Mouse (Mus musculus): ENCODE measurements around the gene Vapb. TPM values are rescaled to one million over a fixed set of nuclear protein-coding genes. Genes with fewer than 3 reads are reported as not detected.

Gene Vapb
- total and polyA plus RNA-seq, 2 experiments, result 10.2 to 18.8 TPM

DNA sequence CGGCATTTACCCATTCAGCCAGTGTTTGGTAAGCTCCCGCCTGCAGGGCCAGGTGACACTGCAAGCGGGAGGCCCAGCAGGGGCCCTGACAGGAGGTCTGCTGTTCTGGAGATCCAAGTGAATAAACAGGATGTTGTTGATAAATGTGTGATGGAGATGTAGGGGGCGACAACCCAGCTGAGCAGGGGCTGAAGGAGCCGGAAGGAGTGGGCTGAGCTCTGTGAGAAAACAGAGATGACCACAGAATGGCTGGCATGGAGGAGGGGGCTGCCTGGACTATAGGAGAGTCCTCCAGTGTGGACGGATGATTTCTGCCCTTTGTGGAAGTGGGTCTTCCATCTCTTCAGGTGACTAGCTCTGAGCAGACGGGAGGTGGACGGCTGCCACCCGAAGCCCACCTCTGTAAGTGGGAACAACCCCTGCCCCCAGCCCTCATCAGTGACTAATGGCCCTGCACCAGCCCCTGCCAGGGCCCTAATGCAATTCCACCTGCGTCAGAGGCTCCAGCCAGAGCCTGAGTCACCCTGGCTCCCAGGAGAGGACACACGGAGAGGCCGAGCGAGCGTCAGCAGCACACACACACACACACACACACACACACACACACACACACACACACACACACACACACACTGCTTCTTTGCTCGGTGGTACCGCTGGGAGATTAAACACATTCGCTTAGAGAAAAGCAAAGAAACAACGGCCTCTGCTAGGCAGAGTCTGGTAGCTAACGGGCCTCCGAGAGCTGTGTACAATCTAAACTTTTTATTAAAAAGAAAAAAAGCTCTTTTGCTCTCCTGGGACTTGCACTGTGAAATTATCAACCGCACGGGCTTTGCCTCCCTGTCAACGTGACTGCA is 52.9 kb downstream of the Vapb start:
- no peak for DNase-seq (ENCODE audit: extremely low read depth, low read depth, low spot score)
- no peak overlapping the region for H3K9ac ChIP-seq (ENCODE audit: low read depth, low read length)
- H3K79me2 ChIP-seq (ENCODE audit: control insufficient read depth, insufficient read depth, low read length), result no peaks in the 10 kb centered on the region
- H3K4me3 ChIP-seq (ENCODE audit: insufficient read depth, low read depth, low read length), result no peak overlapping the region
- peaks cover 3% of the 10 kb centered on the region; the same call in 1 of the 2 replicates for H3K4me1 ChIP-seq (ENCODE audit: control insufficient read depth, insufficient read depth, low read length)
- no peaks in the 10 kb centered on the region for H3K27me3 ChIP-seq (ENCODE audit: control insufficient read depth, insufficient read depth, low read length)
- TF ChIP-seq POLR2A (IDR thresholded peaks at IDR 0.05; ENCODE audit: extremely low read depth, insufficient read depth, low read length) (no peak), CTCF (IDR thresholded peaks at IDR 0.05; ENCODE audit: low read depth, low read length) (no peak)
- no peaks in the 10 kb centered on the region; the same call in 1 of the 2 replicates for H3K36me3 ChIP-seq (ENCODE audit: control insufficient read depth, insufficient read depth, low read length)
- no peak overlapping the region for H3K27ac ChIP-seq (replicated peaks; ENCODE audit: insufficient read depth, low read depth, low read length)
- WGBS, result 39% methylated on average over 23 of the region's 23 CpGs

DNA sequence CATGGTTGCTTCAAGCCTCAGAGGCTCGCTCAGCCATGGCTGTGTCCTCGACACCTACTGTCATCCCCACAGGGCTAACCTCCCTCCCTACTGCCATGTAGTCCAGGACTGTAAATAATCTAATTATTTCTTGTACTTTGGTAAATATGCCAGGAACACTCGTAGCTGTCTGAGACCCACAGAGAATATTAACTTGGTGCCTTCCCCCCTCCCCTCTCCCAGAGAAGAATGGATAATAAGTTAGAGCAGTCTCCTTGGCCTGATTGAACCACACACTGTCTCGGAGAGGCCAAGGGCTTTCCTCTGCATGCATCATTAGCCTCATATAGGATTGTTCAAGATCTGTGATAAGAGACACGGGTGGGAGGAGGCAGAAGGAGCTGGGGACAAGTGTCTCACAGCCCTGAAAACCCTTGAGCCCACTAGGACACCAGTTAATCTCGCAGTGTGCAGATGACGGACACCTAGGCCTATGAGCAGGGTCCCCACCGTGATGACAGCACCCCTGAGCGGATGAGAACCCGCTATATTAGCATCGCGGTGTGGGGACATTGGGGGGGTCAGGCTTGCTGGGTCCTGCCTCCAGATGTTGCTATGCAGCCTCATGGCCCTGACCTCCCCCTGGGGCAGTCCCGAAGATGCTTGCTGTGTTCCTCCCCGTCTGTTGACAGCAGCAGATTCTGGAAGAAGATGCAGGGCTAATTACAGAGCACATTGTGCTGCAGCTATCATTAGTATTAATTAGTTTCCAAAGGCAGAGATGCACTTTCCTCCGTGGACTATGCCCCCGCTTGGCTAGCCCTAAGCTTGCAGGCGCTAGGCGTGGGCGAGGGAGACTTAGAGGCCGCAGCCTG is 54.8 kb downstream of the Vapb start:
- TF ChIP-seq POLR2A (IDR thresholded peaks at IDR 0.05; ENCODE audit: extremely low read depth, insufficient read depth, low read length), result no peak
- TF ChIP-seq CTCF (IDR thresholded peaks at IDR 0.05; ENCODE audit: low read depth, low read length), result no peak
- H3K4me1 ChIP-seq (ENCODE audit: control insufficient read depth, insufficient read depth, low read length), result peaks cover 3% of the 10 kb centered on the region; the same call in 1 of the 2 replicates
- H3K27ac ChIP-seq (replicated peaks; ENCODE audit: insufficient read depth, low read depth, low read length), result no peak overlapping the region
- H3K9ac ChIP-seq (ENCODE audit: low read depth, low read length), result no peak overlapping the region
- H3K4me3 ChIP-seq (ENCODE audit: insufficient read depth, low read depth, low read length), result no peak overlapping the region
- DNase-seq (ENCODE audit: extremely low read depth, low read depth, low spot score), result no peak
- no peaks in the 10 kb centered on the region for H3K36me3 ChIP-seq (ENCODE audit: control insufficient read depth, insufficient read depth, low read length)
- no peaks in the 10 kb centered on the region for H3K27me3 ChIP-seq (ENCODE audit: control insufficient read depth, insufficient read depth, low read length)
- H3K79me2 ChIP-seq (ENCODE audit: control insufficient read depth, insufficient read depth, low read length), result no peaks in the 10 kb centered on the region
- WGBS, result 86% methylated on average over 20 of the region's 20 CpGs

DNA sequence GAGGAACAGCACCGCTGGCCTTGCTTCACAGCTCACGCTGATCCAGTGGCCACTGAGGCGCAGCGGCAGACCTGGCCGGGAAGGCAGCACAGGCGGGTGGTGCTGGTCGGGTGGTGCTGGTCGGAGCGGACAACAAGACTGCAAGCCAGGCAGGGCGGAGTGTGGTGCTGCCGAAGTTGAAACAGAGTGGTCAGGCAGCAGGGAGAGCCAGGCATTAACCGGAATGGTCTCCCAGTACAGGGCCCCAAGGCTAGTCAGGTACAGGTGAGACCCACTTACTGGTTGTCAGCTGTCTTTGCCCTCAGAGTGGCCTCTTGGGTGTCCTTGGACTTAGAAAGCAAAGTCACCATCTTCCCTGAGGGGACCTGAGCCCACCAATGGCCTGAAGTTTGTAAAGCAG is 56.7 kb downstream of the Vapb start:
- TF ChIP-seq POLR2A (IDR thresholded peaks at IDR 0.05; ENCODE audit: extremely low read depth, insufficient read depth, low read length) (no peak), CTCF (IDR thresholded peaks at IDR 0.05; ENCODE audit: low read depth, low read length) (no peak)
- H3K36me3 ChIP-seq (ENCODE audit: control insufficient read depth, insufficient read depth, low read length), result no peaks in the 10 kb centered on the region
- no peak overlapping the region for H3K4me3 ChIP-seq (ENCODE audit: insufficient read depth, low read depth, low read length)
- H3K27ac ChIP-seq (replicated peaks; ENCODE audit: insufficient read depth, low read depth, low read length), result no peak overlapping the region
- WGBS, result 91% methylated on average over 12 of the region's 12 CpGs
- no peaks in the 10 kb centered on the region for H3K27me3 ChIP-seq (ENCODE audit: control insufficient read depth, insufficient read depth, low read length)
- DNase-seq (ENCODE audit: extremely low read depth, low read depth, low spot score), result no peak
- no peak overlapping the region for H3K9ac ChIP-seq (ENCODE audit: low read depth, low read length)
- peaks cover 3% of the 10 kb centered on the region; the same call in 1 of the 2 replicates for H3K4me1 ChIP-seq (ENCODE audit: control insufficient read depth, insufficient read depth, low read length)
- H3K79me2 ChIP-seq (ENCODE audit: control insufficient read depth, insufficient read depth, low read length), result no peaks in the 10 kb centered on the region

DNA sequence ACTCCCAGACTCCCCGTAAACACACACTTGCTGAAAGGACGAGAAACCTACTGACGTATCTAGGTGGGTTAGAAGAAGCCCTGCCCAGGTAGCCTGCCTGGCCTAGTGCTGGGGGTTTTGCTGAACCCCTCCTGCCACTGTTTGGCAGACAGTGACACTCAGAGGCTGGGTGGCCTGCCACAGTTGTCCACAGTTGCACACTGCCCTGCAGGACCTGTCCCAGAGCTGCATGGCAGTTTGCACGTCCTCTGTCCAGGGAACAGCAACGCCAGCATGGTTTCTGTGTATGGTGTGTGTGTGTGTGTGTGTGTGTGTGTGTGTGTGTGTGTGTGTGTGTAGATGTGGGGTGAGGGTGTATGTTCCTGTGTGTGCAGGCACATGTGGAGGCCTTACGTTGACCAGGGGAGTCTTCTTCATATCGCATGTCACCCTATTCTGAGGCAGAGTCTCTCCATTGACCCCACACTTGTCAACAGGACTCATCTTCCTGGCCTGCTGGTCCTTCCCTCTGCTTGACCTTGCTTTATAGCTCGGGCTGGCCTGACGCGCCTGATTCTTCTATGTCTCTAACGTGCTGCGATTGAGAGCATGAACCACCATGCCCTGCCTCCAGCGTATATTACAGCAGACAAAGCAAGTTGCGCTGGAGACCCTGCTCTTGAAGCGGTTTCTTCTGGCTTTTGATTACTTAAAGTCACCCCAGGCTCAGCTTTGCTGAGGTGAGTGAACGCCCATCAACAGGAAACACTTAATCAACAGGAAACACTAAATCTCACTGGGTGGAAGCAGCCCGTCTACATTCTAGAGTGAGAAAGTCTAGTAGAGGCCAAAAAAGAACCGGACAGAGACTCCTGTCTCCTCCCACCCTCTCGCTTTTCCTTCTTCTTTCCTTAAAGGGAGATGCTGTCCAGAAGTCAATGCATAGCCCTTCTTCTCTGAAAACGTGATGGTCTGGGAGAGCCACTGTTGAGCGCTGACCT is 57.5 kb downstream of the Vapb start:
- no peaks in the 10 kb centered on the region for H3K79me2 ChIP-seq (ENCODE audit: control insufficient read depth, insufficient read depth, low read length)
- no peak overlapping the region for H3K4me3 ChIP-seq (ENCODE audit: insufficient read depth, low read depth, low read length)
- H3K27ac ChIP-seq (replicated peaks; ENCODE audit: insufficient read depth, low read depth, low read length), result 0 out of 2 replicates have a peak overlapping the region, but pooled peaks have one; percentile 22
- no peak for TF ChIP-seq POLR2A (IDR thresholded peaks at IDR 0.05; ENCODE audit: extremely low read depth, insufficient read depth, low read length)
- H3K4me1 ChIP-seq (ENCODE audit: control insufficient read depth, insufficient read depth, low read length), result peaks cover 3% of the 10 kb centered on the region; the same call in 1 of the 2 replicates
- no peaks in the 10 kb centered on the region for H3K27me3 ChIP-seq (ENCODE audit: control insufficient read depth, insufficient read depth, low read length)
- no peaks in the 10 kb centered on the region for H3K36me3 ChIP-seq (ENCODE audit: control insufficient read depth, insufficient read depth, low read length)
- H3K9ac ChIP-seq (ENCODE audit: low read depth, low read length), result 0 out of 2 replicates have a peak overlapping the region, but pooled peaks have one; percentile 4
- peak; percentile 10 for DNase-seq (ENCODE audit: extremely low read depth, low read depth, low spot score)
- WGBS, result 73% methylated on average over 21 of the region's 21 CpGs
